Mouse (Mus musculus) liver, embryonic 16.5 days (tissue): Measurements from ENCODE around the gene Maml3. TPM values are rescaled to one million over a fixed set of nuclear protein-coding genes. Genes with fewer than 3 reads are reported as not detected.

Experiments used
- ATAC-seq: fragments of 200-750 bp; cut with Nextera tagmentation; 2 replicates; pipeline ENCODE4 v1.8.0; 2017; ENCODE audit warnings: low read depth, mild to moderate bottlenecking, moderate number of reproducible peaks, moderate library complexity
- H3K27ac ChIP-seq: fragments of 300-500 bp; sonication (generic); 2 replicates; pipeline ENCODE4 v1.5.1; 2014; ENCODE audit warnings: mild to moderate bottlenecking, low read length
- H3K27me3 ChIP-seq: fragments of 300-500 bp; sonication (generic); 2 replicates; pipeline ENCODE4 v1.6.1; 2014; ENCODE audit warnings: low read depth, low read length, mixed read lengths; ENCODE audit not compliant: control insufficient read depth, insufficient read depth
- H3K36me3 ChIP-seq: fragments of 300-500 bp; sonication (generic); 2 replicates; pipeline ENCODE4 v1.6.1; 2014; ENCODE audit warnings: mild to moderate bottlenecking; ENCODE audit not compliant: control insufficient read depth, insufficient read depth
- H3K4me1 ChIP-seq: fragments of 300-500 bp; sonication (generic); 2 replicates; pipeline ENCODE4 v1.6.1; 2014; ENCODE audit warnings: low read depth, low read length, mixed read lengths; ENCODE audit not compliant: control insufficient read depth
- H3K4me2 ChIP-seq: fragments of 300-500 bp; sonication (generic); 2 replicates; pipeline ENCODE4 v1.6.1; 2014; ENCODE audit warnings: low read depth, low read length, mixed read lengths
- H3K4me3 ChIP-seq: fragments of 300-500 bp; sonication (generic); 2 replicates; pipeline ENCODE4 v1.5.1; 2014; ENCODE audit warnings: low read depth, mild to moderate bottlenecking, low read length
- H3K9ac ChIP-seq: fragments of 300-500 bp; sonication (generic); 2 replicates; pipeline ENCODE4 v1.6.1; 2014; ENCODE audit warnings: low read depth, low read length
- H3K9me3 ChIP-seq: fragments of 300-500 bp; sonication (generic); replicated peaks from 2 replicates; pipeline ENCODE4 v1.6.1; 2016; ENCODE audit warnings: low read length; ENCODE audit not compliant: control insufficient read depth
- WGBS: fragments of 180-500 bp; shearing (Covaris S2); extraction: QIAGEN DNeasy Blood & Tissue Kit; methylation state at CpG from one replicate; pipeline ENCODE4 v1.1.7; 2014; ENCODE audit not compliant: insufficient replicate concordance; 5-methylcytosine and 5-hydroxymethylcytosine counted together
- polyA plus RNA-seq: library from polyadenylated mRNA; unstranded; fragments of >200 nt; fragmentation: Nextera tagmentation; extraction: Ambion mirVana; gene quantifications from 2 replicates; pipeline ENCODE4 v1.2.1, GENCODE M21; 2015

Maml3 gene
- polyA plus RNA-seq, 1 experiment from 2014 or later = 0.78 TPM

DNA sequence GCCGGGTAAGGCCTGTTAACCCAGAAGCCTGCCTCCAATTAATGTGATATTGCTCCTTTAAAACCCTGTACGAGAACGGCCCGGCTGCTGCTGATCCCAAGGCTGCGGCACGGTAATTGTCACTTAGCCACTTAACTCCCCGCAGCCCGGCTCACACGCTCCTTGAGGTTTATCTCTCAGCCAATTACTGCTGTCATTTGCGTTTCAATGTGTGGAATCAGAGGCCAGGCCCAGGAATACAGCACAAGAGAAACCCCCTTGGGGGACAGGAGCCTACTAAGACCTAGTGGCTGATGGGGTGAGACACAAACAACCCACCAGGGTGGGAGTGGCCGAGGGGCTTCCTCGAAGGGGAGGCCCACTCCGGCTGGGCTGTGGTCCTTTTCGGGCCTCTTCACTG lies 60.2 kb downstream of the Maml3 start:
- 39% methylated on average over 14 of the region's 14 CpGs for WGBS
- Histone ChIP-seq H3K4me2 (peak overlapping the region; percentile 37), H3K36me3 (no peaks in the 10 kb centered on the region), H3K9me3 (no peaks in the 10 kb centered on the region), H3K27ac (peak overlapping the region; percentile 41; the same call in 1 of the 2 replicates), H3K9ac (peak overlapping the region; percentile 37), H3K4me1 (peaks cover 14% of the 10 kb centered on the region), H3K27me3 (no peaks in the 10 kb centered on the region), H3K4me3 (no peak overlapping the region)
- ATAC-seq = no peak

DNA sequence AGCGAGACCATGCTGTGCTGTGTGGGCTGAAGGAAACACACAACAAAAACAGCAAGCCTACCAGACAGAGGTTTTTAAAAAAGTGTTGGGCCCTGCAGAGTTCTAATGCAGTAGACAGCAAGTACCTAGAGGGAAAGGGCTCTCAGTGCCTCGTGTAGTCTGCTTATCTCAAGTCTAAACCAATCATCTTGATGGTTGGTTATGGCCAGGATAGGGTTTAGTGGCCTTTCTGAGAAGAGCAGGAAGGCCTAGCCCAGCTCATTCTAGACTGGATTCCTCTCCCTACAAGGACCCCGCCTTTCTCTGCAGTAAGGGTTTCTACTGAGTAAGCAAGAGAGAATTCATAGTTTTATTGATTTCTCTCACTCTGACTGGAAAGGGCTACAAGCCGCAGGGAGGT lies 61.0 kb downstream of the Maml3 start:
- WGBS = 45% methylated on average over 4 of the region's 4 CpGs
- no peaks in the 10 kb centered on the region for H3K36me3 ChIP-seq
- H3K27me3 ChIP-seq = no peaks in the 10 kb centered on the region
- H3K9ac ChIP-seq = no peak overlapping the region
- no peak overlapping the region for H3K27ac ChIP-seq
- no peaks in the 10 kb centered on the region for H3K9me3 ChIP-seq
- no peak overlapping the region for H3K4me3 ChIP-seq
- peaks cover 14% of the 10 kb centered on the region for H3K4me1 ChIP-seq
- ATAC-seq = no peak
- no peak overlapping the region for H3K4me2 ChIP-seq

DNA sequence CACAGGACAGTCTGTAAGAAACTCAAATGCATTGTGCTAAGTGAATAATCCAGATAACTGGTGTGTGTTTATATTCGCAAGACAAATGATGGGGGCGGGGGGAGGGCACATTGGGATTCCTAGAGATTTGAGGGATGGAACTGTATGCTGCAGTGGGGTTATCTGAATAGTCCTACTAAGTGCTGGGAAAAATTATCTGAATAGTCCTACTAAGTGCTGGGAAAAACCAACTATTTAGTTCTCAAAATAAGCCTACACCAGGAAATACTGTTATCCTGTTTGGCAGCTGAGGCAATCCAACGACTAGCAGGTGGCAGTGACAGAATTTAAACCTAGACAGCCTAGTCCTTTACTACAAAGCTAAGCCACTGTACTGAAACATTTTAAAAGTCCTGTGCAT lies 62.2 kb downstream of the Maml3 start:
- 65% methylated on average over 3 of the region's 3 CpGs for WGBS

DNA sequence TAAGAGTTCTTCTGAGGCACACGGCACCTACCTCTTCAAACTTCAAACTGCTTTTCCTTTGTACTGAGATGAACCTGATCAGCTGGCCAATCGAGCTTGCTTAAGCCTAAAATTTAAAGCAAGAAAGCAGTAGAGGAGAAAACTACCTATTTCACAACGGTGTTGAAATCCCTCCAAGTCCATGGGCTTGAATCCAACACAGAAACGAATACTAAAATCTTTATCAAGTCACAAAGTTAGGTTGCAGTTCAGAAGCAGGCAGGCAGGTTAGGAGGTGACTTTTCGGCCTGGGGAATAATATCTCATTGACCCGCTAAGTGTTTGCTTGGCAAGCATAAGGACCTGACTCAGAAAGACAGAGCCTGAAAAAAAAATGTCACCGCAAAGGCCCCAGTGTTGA lies 64.9 kb downstream of the Maml3 start:
- Histone ChIP-seq H3K4me2 (no peak overlapping the region), H3K4me3 (no peak overlapping the region), H3K27me3 (no peaks in the 10 kb centered on the region), H3K4me1 (peaks cover 14% of the 10 kb centered on the region), H3K9ac (no peak overlapping the region), H3K36me3 (no peaks in the 10 kb centered on the region), H3K27ac (no peak overlapping the region), H3K9me3 (no peaks in the 10 kb centered on the region)
- WGBS = 60% methylated on average over 7 of the region's 7 CpGs
- no peak for ATAC-seq

More for the DNA sequence above, 62.2 kb downstream of the Maml3 start:
- no peaks in the 10 kb centered on the region for H3K27me3 ChIP-seq
- no peaks in the 10 kb centered on the region for H3K9me3 ChIP-seq
- ATAC-seq = no peak
- H3K4me1 ChIP-seq = peaks cover 14% of the 10 kb centered on the region
- H3K4me3 ChIP-seq = no peak overlapping the region
- no peak overlapping the region for H3K27ac ChIP-seq
- no peak overlapping the region for H3K4me2 ChIP-seq
- no peak overlapping the region for H3K9ac ChIP-seq
- H3K36me3 ChIP-seq = no peaks in the 10 kb centered on the region

DNA sequence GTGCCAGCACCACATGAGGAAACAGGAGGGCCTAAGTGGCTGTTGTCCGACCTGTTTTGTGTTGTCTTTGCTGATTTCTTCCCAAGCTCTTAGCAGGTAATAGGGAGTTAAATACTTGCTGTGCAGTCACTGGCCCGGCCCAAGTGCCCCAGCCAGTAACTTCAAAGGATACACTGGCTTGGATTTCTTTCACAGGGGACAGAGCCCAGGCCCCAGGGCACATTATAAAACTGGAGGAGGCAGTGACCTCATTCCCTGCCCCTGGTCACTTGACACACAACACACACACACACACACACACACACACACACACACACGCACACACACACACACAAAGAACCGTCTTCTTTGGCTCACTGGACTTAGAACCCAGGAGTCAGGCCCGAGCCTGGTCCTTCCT lies 67.6 kb downstream of the Maml3 start:
- Histone ChIP-seq H3K9me3 (no peaks in the 10 kb centered on the region), H3K27me3 (no peaks in the 10 kb centered on the region), H3K9ac (no peak overlapping the region), H3K27ac (no peak overlapping the region), H3K4me2 (no peak overlapping the region), H3K4me3 (no peak overlapping the region), H3K36me3 (no peaks in the 10 kb centered on the region), H3K4me1 (peaks cover 7% of the 10 kb centered on the region)
- ATAC-seq = no peak
- 48% methylated on average over 5 of the region's 5 CpGs for WGBS

DNA sequence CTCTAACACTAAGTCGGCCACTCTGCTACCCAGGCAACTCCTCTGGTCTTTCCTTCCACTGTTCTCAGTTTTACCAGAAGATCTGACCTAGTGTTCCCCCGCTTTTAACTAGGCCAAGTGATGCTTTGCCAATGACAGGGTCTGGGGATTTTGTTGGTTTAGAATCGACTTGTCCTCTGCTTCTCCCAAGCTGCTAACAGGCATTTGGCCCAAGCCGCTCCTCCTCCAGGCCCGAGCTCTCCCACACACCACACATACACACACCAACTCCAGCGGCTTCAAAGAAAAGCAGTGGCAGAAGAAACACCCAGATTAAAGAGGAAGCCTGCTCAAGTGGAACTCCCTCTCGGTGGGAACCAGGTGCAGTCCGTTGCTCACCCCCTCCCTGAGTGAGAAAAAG lies 69.5 kb downstream of the Maml3 start:
- no peaks in the 10 kb centered on the region for H3K36me3 ChIP-seq
- peaks cover 8% of the 10 kb centered on the region for H3K4me1 ChIP-seq
- H3K27ac ChIP-seq = no peak overlapping the region
- no peak for ATAC-seq
- H3K4me2 ChIP-seq = no peak overlapping the region
- H3K4me3 ChIP-seq = no peak overlapping the region
- no peaks in the 10 kb centered on the region for H3K9me3 ChIP-seq
- no peak overlapping the region for H3K9ac ChIP-seq
- 35% methylated on average over 8 of the region's 8 CpGs for WGBS
- no peaks in the 10 kb centered on the region for H3K27me3 ChIP-seq

DNA sequence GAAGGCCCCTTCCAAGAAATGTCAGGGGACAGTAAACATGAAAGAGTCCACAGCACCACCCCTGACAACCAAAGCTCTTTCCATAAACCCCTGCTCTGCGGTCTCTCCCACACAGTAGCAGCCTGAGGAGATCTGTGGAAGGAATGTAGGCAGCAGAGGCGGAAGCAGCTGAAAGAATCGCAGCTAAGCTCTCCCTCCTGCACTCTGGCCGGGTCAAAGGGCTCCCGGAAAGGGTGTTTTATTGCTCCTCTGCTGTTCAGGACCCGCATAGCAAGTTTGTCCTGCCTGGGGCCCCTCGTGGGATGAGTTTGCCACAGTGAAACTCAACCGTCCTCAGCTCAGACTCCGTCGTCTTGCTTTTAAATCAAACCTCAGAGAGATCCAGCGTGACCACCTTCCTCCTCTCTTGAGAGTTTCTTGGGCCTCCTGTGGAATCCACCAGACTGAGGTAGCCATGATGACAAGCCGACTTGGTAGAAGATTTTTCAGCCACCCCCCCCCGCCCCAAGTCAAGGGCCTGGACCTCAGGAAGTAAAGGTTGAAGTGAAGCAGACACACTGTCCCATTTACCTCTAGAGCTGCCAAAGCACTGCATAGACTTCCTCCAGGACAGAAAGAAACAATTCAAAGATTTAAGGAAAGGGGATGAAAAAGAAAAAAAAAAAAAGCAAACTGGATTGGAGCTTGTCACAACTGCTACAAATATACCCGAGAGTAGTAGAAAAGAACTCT lies 70.9 kb downstream of the Maml3 start:
- Histone ChIP-seq H3K9ac (no peak overlapping the region), H3K4me1 (peaks cover 9% of the 10 kb centered on the region), H3K9me3 (no peaks in the 10 kb centered on the region), H3K4me3 (no peak overlapping the region), H3K27me3 (no peaks in the 10 kb centered on the region), H3K4me2 (no peak overlapping the region), H3K36me3 (no peaks in the 10 kb centered on the region), H3K27ac (peak overlapping the region; percentile 12; the same call in 1 of the 2 replicates)
- no peak for ATAC-seq
- WGBS = 43% methylated on average over 14 of the region's 14 CpGs

DNA sequence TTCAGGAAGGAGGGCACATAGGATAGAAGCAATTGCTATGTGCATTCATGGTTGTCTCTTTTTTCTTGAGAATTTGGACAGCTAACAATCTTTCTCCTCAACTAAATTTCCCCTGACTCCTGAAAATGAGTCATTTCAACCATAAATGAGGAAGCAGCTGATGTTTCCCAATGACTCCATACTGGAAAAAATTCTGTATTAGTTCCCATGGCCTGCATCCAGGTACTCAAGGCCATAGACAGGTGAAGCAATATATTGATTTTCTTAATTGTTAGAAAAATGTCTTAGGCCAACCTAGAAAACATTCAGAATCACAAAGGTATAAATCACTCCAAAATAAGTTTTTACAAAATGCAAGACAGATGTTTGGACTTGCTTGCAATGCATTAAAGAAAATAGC lies 73.5 kb downstream of the Maml3 start:
- Histone ChIP-seq H3K9ac (no peak overlapping the region), H3K9me3 (no peaks in the 10 kb centered on the region), H3K27me3 (no peaks in the 10 kb centered on the region), H3K27ac (no peak overlapping the region), H3K4me1 (peaks cover 13% of the 10 kb centered on the region), H3K4me3 (no peak overlapping the region), H3K36me3 (no peaks in the 10 kb centered on the region), H3K4me2 (no peak overlapping the region)
- ATAC-seq = no peak

DNA sequence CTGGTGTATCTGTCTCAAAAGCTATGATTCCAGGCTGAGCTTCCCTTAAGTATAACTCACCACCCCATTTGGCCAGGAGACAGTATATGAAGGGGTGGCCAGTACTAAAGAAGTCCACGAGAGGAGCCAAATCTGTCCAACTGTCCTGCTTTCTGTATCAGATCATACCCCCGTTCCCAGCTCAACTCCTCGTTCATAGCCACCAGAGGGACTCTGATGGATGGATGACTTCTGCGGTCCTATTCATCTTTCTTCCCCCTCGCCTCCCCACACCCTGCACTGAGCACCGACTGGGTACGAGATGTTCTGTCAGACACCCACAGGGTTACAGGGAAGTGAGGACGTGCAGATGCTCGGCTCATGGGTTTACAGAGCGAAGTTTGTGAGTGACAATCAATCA lies 74.8 kb downstream of the Maml3 start:
- Histone ChIP-seq H3K36me3 (no peaks in the 10 kb centered on the region), H3K4me2 (peak overlapping the region; percentile 25), H3K27ac (peak overlapping the region; percentile 52; the same call in 1 of the 2 replicates), H3K4me3 (peak overlapping the region; percentile 33), H3K4me1 (peaks cover 11% of the 10 kb centered on the region), H3K27me3 (no peaks in the 10 kb centered on the region), H3K9me3 (no peaks in the 10 kb centered on the region), H3K9ac (no peak overlapping the region)
- 36% methylated on average over 10 of the region's 10 CpGs for WGBS
- no peak for ATAC-seq
